Mouse (Mus musculus): ENCODE data around the gene Cdipt.

Gene Cdipt

GRCm38 (mm10) chr7:127012845-127013244, 37.1 kb downstream of the Cdipt start:
- DNase-seq (ENCODE audit: low read depth, low spot score): no peak

- no peak for DNase-seq (ENCODE audit: low read depth, low spot score)
These were observed 37.7 kb downstream of the Cdipt start for GRCm38 (mm10) chr7:127013385-127013784.

- peak; percentile 62 for DNase-seq (ENCODE audit: low read depth, low spot score)
These were observed 38.6 kb downstream of the Cdipt start, which contains the start of gene Mvp for GRCm38 (mm10) chr7:127014320-127014719. Mvp (minus strand) TSS chr7:127014621.

- no peak for DNase-seq (ENCODE audit: low read depth, low spot score)
These were observed 39.3 kb downstream of the Cdipt start for GRCm38 (mm10) chr7:127014993-127015392.

- DNase-seq (ENCODE audit: low read depth, low spot score): no peak
These were observed 40.4 kb downstream of the Cdipt start for GRCm38 (mm10) chr7:127016081-127016480.

GRCm38 (mm10) chr7:127016481-127016485, 40.6 kb downstream of the Cdipt start, which contains the start of gene Pagr1b:
Pagr1b (minus strand) TSS chr7:127016484.
- DNase-seq (ENCODE audit: low read depth, low spot score): no peak

- peak; percentile 49 for DNase-seq (ENCODE audit: low read depth, low spot score)
These were observed 40.8 kb downstream of the Cdipt start for GRCm38 (mm10) chr7:127016486-127016938.

- DNase-seq (ENCODE audit: low read depth, low spot score): peak; percentile 100
These were observed 41.5 kb downstream of the Cdipt start, which contains the start of gene Pagr1a for GRCm38 (mm10) chr7:127016971-127017949. Pagr1a (minus strand) TSS chr7:127017352.

- no peak for DNase-seq (ENCODE audit: low read depth, low spot score)
These were observed 42.2 kb downstream of the Cdipt start for GRCm38 (mm10) chr7:127017950-127018345.

GRCm38 (mm10) chr7:127018416-127019305, 42.9 kb downstream of the Cdipt start:
- no peak for DNase-seq (ENCODE audit: low read depth, low spot score)

- no peak for DNase-seq (ENCODE audit: low read depth, low spot score)
These were observed 43.7 kb downstream of the Cdipt start for GRCm38 (mm10) chr7:127019306-127019960.

- no peak for DNase-seq (ENCODE audit: low read depth, low spot score)
These were observed 44.3 kb downstream of the Cdipt start for GRCm38 (mm10) chr7:127020031-127020430.

GRCm38 (mm10) chr7:127020491-127020890, 44.8 kb downstream of the Cdipt start:
- DNase-seq (ENCODE audit: low read depth, low spot score): no peak

- DNase-seq (ENCODE audit: low read depth, low spot score): no peak
These were observed 45.3 kb downstream of the Cdipt start, which contains the start of the genes Gm42742 and Prrt2 for GRCm38 (mm10) chr7:127020901-127021562. Gm42742 (minus strand) TSS chr7:127021097. Prrt2 (minus strand) TSS chr7:127021211.

- DNase-seq (ENCODE audit: low read depth, low spot score): no peak
These were observed 46.1 kb downstream of the Cdipt start for GRCm38 (mm10) chr7:127021563-127022527.

GRCm38 (mm10) chr7:127022528-127023271, 47.0 kb downstream of the Cdipt start:
- DNase-seq (ENCODE audit: low read depth, low spot score): no peak

- DNase-seq (ENCODE audit: low read depth, low spot score): no peak
These were observed 47.6 kb downstream of the Cdipt start for GRCm38 (mm10) chr7:127023272-127023691.

- no peak for DNase-seq (ENCODE audit: low read depth, low spot score)
These were observed 48.4 kb downstream of the Cdipt start for GRCm38 (mm10) chr7:127023896-127024690.
